Mouse (Mus musculus) right cerebral cortex, postnatal 4 days (tissue): Measurements from ENCODE around the gene Myom3.

Source experiments
- DNase-seq: peaks from one replicate; pipeline ENCODE4 v3.0.0-alpha.2; 2022

The Myom3 gene

GRCm38 (mm10) chr4:135761569-135761968 is 2.1 kb downstream of the Myom3 start:
- no peak for DNase-seq

- peak; percentile 53 for DNase-seq
These were observed 2.9 kb downstream of the Myom3 start for GRCm38 (mm10) chr4:135762251-135762906.

GRCm38 (mm10) chr4:135764700-135765099 is 5.2 kb downstream of the Myom3 start:
- no peak for DNase-seq

DNA sequence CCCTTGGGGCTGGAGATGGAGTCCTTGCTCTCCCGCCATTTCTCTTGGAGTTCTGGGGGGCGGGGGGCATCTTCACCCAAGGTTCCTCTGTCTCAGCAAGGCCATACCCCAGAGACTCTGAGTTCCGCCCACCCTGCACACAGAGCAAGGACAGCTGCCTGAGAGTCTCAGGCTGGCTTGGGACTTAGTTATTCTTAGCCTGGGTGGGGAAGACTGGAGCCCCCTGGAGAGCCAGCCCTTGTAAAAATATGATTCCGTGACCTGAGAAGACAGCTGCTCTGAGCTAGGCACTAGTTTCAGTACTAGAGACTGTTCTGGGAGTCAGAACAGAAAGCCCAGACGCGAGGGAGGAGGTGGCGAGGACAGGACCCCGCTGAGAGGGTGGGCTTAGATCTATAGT is 6.2 kb downstream of the Myom3 start:
- no peak for DNase-seq

GRCm38 (mm10) chr4:135766976-135767375 is 7.5 kb downstream of the Myom3 start:
- DNase-seq, result no peak

GRCm38 (mm10) chr4:135768572-135769526 is 9.3 kb downstream of the Myom3 start:
- peak; percentile 28 for DNase-seq

DNA sequence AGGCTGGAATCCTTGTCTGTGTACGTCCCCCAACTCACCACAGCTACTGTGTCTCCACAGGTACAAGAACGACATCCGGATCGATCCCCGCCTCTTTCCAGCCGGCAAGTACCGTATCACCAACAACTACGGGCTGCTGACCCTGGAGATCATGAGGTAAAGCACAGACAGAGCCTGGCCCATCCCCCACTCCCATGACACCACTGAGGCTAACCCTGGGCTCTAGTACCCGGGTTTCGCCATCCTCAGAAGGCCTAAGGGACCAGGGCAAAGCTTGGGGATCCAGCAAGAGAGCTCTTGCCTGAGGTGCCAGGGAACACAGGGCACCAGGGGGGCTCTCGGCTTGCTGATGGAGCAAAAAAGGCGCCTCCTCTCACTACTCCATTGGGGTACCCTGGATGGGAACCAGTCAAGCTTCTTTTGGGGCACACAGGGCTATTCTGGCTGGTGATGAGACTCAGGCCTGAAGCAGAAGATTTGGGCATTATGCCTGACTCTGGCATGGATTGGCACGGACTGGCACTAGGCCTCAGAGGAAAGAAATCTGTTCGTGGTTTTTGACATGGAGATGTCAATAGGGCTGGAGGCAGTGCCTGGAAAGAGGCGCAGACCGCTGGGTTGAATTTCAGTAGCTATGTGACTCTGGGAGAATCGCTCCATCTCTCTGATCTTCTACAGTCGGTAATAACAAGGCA is 11.2 kb downstream of the Myom3 start:
- no peak for DNase-seq

- DNase-seq, result no peak
These were observed 12.1 kb downstream of the Myom3 start for GRCm38 (mm10) chr4:135771592-135771991.

DNA sequence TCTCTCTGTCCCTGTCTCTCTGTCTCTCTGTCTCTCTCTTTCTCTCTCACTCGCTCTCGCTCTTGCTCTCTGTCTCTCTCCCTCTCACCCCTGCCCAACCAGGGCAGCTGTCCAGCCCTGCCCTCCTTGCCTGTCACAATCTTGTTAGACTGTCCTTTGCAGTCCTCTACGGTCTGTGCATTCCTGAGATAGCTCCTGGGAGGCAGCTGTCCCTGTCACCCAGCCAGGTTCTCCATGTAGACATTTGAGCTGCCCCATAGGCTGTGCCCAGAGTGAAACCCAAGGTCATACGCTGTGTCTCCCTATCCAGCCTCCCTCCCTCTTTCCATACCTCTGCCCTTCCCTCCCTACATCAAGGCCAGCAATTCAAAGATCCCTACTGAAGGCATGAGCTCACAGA is 13.2 kb downstream of the Myom3 start:
- no peak for DNase-seq

DNA sequence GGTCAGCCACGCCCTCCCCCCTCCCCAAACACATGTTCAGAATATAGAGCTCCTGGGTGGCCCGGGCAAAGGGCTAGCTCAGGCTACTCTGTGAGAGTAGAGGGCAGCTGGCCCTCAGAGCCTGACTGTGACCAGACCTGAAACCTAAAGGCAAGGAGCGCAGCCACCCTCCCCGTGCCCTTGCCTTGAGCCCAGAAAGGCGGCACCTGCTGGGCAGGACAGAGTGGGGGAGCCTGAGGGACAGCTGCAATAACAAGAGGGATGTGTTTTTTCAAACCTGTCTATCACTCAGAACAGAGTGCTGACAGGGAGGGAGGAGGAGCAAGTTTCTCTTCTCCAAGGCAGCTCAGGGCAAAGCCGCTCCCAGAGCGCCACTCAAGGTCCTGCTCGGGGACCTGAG is 15.0 kb downstream of the Myom3 start:
- DNase-seq, result no peak

DNA sequence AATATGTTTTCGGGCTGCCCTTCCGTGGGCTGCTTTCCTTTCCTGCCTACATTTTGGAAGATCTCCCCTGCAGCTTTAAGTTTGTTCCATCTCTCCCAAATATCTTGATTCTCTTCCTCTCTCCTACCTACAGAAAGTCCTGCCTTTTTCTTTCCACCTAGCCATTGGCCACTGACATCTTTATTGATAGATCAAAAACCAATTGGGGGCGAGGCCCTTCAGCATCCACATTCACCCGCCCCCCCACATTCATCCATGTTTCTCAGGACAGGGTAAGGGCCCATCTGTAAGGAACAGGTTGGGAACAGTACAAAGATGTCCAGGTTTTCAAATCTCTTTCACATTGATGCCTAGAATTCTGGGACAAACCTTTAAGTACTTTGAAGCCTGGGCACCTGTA is 17.3 kb downstream of the Myom3 start:
- DNase-seq, result no peak

- DNase-seq, result no peak
These were observed 20.1 kb downstream of the Myom3 start for GRCm38 (mm10) chr4:135779661-135780060.

DNA sequence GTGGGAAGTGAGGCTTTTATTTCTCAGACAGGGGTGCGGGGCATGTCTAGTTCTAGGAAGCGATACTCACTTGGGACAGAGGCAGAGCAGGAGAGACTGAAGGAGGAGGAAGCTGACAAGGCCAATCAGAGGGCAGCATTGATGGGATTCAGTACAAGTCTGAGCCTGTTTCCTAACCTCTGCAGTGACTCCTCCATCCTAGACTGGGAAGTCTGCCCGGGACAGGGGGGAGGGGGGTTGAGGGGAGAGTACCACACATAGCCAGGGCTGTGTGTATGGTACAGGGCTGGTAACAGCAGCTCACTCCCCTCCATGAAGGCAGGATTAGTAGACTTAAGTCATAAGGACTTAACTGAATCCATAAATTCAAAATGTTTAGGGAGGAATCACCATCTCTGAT is 20.7 kb downstream of the Myom3 start:
- no peak for DNase-seq

DNA sequence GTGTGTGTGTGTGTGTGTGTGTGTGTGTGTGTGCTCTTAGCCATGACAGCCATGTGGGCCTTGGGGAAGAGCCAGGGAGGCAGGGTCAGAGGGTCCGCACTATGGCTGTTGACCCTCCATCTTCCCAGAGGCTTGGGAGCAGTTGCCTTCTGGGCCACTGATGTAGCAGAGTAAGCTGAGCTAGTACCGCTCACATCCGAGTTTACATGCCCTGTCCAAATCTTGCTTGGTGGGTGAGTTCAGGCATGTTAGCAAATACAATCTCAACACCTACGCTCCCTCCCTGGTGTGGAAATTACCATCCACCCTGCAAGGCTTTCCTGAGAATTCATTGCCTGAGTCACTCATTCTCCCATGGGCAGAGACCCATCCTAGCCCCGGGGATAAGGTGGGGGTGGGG is 21.8 kb downstream of the Myom3 start:
- DNase-seq, result no peak

DNA sequence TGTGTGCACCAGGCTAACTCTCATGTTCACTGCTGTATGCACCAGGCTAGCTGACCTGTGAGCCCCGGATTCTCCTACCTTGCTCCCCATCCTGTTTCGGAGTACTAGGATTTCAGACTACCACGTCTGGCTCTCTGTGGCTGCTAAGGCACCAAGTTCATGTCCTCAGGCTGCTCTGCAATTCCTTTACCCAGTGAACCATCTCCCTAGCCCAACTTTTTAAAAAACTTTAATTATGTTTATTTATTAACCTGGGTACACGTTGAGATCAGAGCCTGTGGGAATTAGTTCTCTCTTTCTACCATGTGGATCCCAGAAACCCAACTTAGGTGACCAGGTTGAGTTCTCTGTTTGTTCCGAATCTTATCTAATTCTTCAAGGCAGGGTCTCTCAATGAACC is 27.1 kb downstream of the Myom3 start:
- no peak for DNase-seq

DNA sequence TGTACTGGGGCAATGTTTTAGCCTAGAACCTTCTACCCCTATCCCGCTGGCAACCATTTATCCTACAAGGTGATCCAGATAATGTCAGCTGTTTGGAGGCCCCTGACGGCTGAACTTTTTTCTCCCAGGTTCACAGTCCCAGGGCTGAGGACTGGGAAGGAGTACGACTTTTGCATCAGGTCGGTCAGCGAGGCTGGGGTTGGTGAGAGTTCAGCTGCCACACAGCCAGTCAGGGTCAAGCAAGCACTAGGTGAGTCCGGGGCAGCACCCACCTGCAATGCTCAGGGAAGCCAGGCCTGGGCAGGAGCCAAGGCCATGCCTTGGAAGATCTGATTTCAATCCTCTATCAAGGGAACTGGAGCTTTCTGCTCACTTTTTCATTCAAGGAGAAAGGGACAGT is 27.8 kb downstream of the Myom3 start:
- no peak for DNase-seq

GRCm38 (mm10) chr4:135789135-135789534 is 29.6 kb downstream of the Myom3 start:
- no peak for DNase-seq

DNA sequence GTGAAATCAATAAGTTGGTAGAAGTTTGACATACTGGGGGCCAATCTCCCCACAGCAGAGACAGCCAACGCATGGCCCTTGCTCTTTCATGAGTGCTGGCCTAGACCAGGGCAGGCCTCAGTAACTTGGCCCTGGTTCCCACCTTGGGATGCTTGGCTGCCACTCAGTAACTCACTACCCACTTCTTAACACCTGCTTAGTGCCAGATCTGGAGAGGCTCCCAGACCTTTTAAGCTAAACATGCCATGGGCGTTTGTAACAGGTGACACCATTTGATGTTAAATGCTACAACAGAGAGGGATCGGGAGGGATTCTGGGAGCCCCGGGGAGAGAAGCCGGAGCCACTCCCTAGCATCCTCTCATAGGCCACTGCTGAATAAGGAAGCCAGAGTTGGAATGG is 33.3 kb downstream of the Myom3 start:
- DNase-seq, result no peak

DNA sequence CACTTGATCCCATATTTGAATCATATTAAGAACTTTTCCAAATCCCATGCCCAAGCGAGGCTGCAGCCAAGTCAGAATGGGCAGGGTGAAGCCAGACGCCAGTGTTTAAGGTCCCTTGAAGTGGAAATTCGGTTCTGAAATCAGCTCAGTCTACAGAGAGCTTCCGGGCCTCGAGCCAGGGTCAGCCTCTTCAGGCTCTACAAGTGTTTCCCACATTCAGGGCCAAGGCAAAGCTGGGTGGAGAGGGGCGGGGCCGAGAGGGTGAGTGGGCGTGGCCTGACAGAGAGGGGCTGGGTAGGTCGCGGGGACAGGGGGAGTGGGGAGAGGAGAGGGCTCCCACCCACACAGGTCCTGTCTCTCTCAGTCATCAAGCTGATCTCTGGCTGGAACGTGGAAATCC is 38.4 kb downstream of the Myom3 start:
- peak; percentile 48 for DNase-seq

DNA sequence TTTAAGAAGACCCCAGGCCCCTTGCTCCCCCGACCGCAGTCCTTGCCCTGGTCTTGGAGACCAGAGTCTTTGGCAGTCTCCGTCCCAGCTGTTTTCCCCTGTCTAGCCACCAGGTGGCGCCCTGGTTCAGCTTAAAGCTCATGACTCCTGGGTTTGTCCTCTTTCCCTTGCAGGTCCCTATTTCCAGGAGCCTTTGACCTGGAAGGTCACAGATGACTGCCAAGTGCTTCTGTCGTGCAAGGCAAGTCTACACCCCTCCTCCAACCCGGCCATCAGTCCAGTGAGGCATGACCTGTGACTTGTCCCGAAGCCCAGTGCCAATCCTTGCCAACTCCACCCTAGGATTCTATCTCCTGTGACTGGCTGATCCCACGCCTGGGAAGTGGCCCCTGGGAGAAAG is 42.0 kb downstream of the Myom3 start:
- peak; percentile 92 for DNase-seq

DNA sequence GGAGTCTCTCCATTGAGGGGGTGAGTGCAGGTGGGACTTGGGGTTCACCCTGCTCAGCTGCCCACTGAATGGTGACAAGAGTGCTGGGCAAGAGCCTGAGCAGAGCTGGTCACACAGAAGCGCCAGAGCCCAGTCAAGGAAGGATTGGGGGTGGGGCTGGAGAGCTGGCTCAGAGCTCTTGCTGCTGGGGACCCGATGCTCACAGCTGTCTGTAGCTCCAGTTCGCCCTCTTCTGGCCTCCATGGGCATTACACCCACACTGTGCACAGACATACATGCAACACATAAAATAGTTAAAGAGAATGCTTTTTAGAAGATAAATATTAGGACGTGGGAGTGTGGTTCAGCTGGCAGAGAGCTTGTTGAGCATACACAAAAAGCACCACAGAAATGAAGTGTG is 43.8 kb downstream of the Myom3 start:
- DNase-seq, result peak; percentile 23

DNA sequence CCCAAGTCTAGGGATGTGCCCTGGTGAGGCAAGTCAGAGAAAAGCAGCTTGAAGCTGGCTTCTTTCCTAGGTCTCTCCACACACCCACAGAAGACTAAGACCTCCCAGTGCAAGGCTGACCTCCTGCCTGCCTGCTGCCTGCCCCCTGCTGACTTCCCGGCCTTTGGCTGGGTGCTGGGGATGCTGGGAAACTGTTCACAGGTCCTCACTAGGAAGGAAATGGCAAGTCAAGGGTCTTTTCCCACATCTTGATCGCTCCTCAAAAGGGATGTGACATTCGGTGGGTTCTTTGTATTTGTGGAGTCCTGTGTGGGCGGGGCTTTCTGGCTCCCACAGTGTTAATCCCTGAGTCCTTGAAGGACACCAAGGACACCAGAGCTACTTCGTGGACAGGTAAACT is 44.7 kb downstream of the Myom3 start:
- DNase-seq, result no peak

DNA sequence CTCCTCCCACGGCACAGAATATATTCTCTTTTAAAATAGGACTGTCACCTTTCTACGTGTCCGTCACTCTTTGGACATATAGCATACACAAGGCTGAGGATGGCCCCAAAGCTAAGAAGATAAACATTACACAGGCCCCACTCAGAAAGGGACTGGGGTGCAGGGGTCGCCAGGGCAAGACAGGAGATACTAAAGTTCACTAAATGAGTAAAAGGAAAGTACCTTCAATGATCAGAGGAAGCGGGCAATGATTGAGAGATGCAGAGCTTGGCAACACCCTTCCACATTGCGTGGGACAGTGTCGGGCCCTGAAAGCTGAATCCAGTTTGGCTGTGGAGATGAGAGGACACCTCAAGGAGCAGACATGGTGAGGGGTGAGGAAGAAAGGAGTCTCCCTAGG is 55.4 kb downstream of the Myom3 start:
- no peak for DNase-seq
